Mouse (Mus musculus) small intestine, adult 2 months (tissue): ENCODE data around the gene Clpsl2.

Experiments used
- CTCF ChIP-seq: fragments of 200-500 bp; IDR thresholded peaks from 2 replicates; pipeline ENCODE4 v1.5.1; 2012; ENCODE audit warnings: low read depth, mild to moderate bottlenecking, control low read depth, inconsistent platforms, low read length, moderate library complexity, mixed read lengths; ENCODE audit not compliant: insufficient replicate concordance, insufficient read length; ENCODE audit errors: extremely low read depth
- POLR2A ChIP-seq: fragments of 200-500 bp; IDR thresholded peaks from 2 replicates; pipeline ENCODE4 v1.6.1; 2012; ENCODE audit warnings: low read depth, mild to moderate bottlenecking, control low read depth, inconsistent platforms, low read length, moderate library complexity

- TF ChIP-seq CTCF (no peak), POLR2A (no peak)
These were observed 16.0 kb downstream of the Clpsl2 start for GRCm38 (mm10) chr17:28565181-28565580.
